Mouse (Mus musculus): ENCODE data around the gene Kank1. TPM values are rescaled to one million over a fixed set of nuclear protein-coding genes. Genes with fewer than 3 reads are reported as not detected.
"Not testable (repeated sequence)": the region's sequence is repeated elsewhere in the genome, so short reads cannot be mapped to it uniquely, and the experiment has no call there.

Kank1 gene
- polyA plus RNA-seq, 1 experiment from 2014 or later: 8.3 TPM

GRCm38 (mm10) chr19:25453146-25453545 lies 216.4 kb downstream of the Kank1 start:
- Histone ChIP-seq H3K9ac (ENCODE audit: low read depth, low read length) (no peak overlapping the region), H3K4me3 (ENCODE audit: low read depth, low read length) (no peak overlapping the region), H3K4me2 (ENCODE audit: low read depth, low read length) (no peak overlapping the region), H3K27me3 (ENCODE audit: control insufficient read depth, insufficient read depth, low read depth, low read length) (no peaks in the 10 kb centered on the region), H3K9me3 (replicated peaks; ENCODE audit: control insufficient read depth, low read length) (no peaks in the 10 kb centered on the region), H3K27ac (ENCODE audit: low read length) (no peak overlapping the region), H3K4me1 (ENCODE audit: control insufficient read depth, low read depth, low read length) (no peaks in the 10 kb centered on the region), H3K36me3 (ENCODE audit: control insufficient read depth, insufficient read depth) (no peaks in the 10 kb centered on the region)
- ATAC-seq (ENCODE audit: low read depth): no peak
- 63% methylated on average over 5 of the region's 5 CpGs for WGBS (ENCODE audit: insufficient replicate concordance)

- Histone ChIP-seq H3K9me3 (replicated peaks; ENCODE audit: control insufficient read depth, low read length) (no peaks in the 10 kb centered on the region), H3K27ac (ENCODE audit: low read length) (no peak overlapping the region), H3K9ac (ENCODE audit: low read depth, low read length) (no peak overlapping the region), H3K4me2 (ENCODE audit: low read depth, low read length) (no peak overlapping the region), H3K27me3 (ENCODE audit: control insufficient read depth, insufficient read depth, low read depth, low read length) (no peaks in the 10 kb centered on the region), H3K4me3 (ENCODE audit: low read depth, low read length) (no peak overlapping the region), H3K4me1 (ENCODE audit: control insufficient read depth, low read depth, low read length) (no peaks in the 10 kb centered on the region), H3K36me3 (ENCODE audit: control insufficient read depth, insufficient read depth) (no peaks in the 10 kb centered on the region)
- WGBS (ENCODE audit: insufficient replicate concordance): 70% methylated on average over 8 of the region's 8 CpGs
- no peak for ATAC-seq (ENCODE audit: low read depth)
Measured at GRCm38 (mm10) chr19:25460760-25461159, 224.0 kb downstream of the Kank1 start.

GRCm38 (mm10) chr19:25461553-25462320 lies 225.0 kb downstream of the Kank1 start:
- Histone ChIP-seq H3K36me3 (ENCODE audit: control insufficient read depth, insufficient read depth) (no peaks in the 10 kb centered on the region), H3K4me2 (ENCODE audit: low read depth, low read length) (no peak overlapping the region), H3K27ac (ENCODE audit: low read length) (no peak overlapping the region), H3K4me1 (ENCODE audit: control insufficient read depth, low read depth, low read length) (no peaks in the 10 kb centered on the region), H3K27me3 (ENCODE audit: control insufficient read depth, insufficient read depth, low read depth, low read length) (no peaks in the 10 kb centered on the region), H3K4me3 (ENCODE audit: low read depth, low read length) (no peak overlapping the region), H3K9me3 (replicated peaks; ENCODE audit: control insufficient read depth, low read length) (no peaks in the 10 kb centered on the region), H3K9ac (ENCODE audit: low read depth, low read length) (no peak overlapping the region)
- WGBS (ENCODE audit: insufficient replicate concordance): 73% methylated on average over 20 of the region's 20 CpGs
- no peak for ATAC-seq (ENCODE audit: low read depth)

GRCm38 (mm10) chr19:25475806-25476205 lies 239.0 kb downstream of the Kank1 start:
- H3K27ac ChIP-seq (ENCODE audit: low read length); H3K4me1 ChIP-seq (ENCODE audit: control insufficient read depth, low read depth, low read length); H3K4me3 ChIP-seq (ENCODE audit: low read depth, low read length); H3K4me2 ChIP-seq (ENCODE audit: low read depth, low read length); H3K9ac ChIP-seq (ENCODE audit: low read depth, low read length); H3K27me3 ChIP-seq (ENCODE audit: control insufficient read depth, insufficient read depth, low read depth, low read length); H3K36me3 ChIP-seq (ENCODE audit: control insufficient read depth, insufficient read depth); ATAC-seq (ENCODE audit: low read depth); H3K9me3 ChIP-seq (replicated peaks; ENCODE audit: control insufficient read depth, low read length): not testable (repeated sequence)
- WGBS (ENCODE audit: insufficient replicate concordance): 33% methylated on average over 3 of the region's 4 CpGs

GRCm38 (mm10) chr19:25479152-25479669 lies 242.4 kb downstream of the Kank1 start:
- Histone ChIP-seq H3K4me1 (ENCODE audit: control insufficient read depth, low read depth, low read length) (no peaks in the 10 kb centered on the region), H3K9me3 (replicated peaks; ENCODE audit: control insufficient read depth, low read length) (no peaks in the 10 kb centered on the region), H3K4me2 (ENCODE audit: low read depth, low read length) (no peak overlapping the region), H3K27me3 (ENCODE audit: control insufficient read depth, insufficient read depth, low read depth, low read length) (no peaks in the 10 kb centered on the region), H3K4me3 (ENCODE audit: low read depth, low read length) (no peak overlapping the region), H3K9ac (ENCODE audit: low read depth, low read length) (no peak overlapping the region), H3K36me3 (ENCODE audit: control insufficient read depth, insufficient read depth) (no peaks in the 10 kb centered on the region), H3K27ac (ENCODE audit: low read length) (no peak overlapping the region)
- ATAC-seq (ENCODE audit: low read depth): no peak
- WGBS (ENCODE audit: insufficient replicate concordance): 65% methylated on average over 5 of the region's 5 CpGs

- Histone ChIP-seq H3K9ac (ENCODE audit: low read depth, low read length) (no peak overlapping the region), H3K27me3 (ENCODE audit: control insufficient read depth, insufficient read depth, low read depth, low read length) (peaks cover 2% of the 10 kb centered on the region), H3K4me3 (ENCODE audit: low read depth, low read length) (no peak overlapping the region), H3K4me1 (ENCODE audit: control insufficient read depth, low read depth, low read length) (no peaks in the 10 kb centered on the region), H3K4me2 (ENCODE audit: low read depth, low read length) (no peak overlapping the region), H3K36me3 (ENCODE audit: control insufficient read depth, insufficient read depth) (no peaks in the 10 kb centered on the region), H3K27ac (ENCODE audit: low read length) (no peak overlapping the region), H3K9me3 (replicated peaks; ENCODE audit: control insufficient read depth, low read length) (no peaks in the 10 kb centered on the region)
- no peak for ATAC-seq (ENCODE audit: low read depth)
- 59% methylated on average over 6 of the region's 6 CpGs for WGBS (ENCODE audit: insufficient replicate concordance)
Measured at GRCm38 (mm10) chr19:25480820-25481219, 244.0 kb downstream of the Kank1 start.

Other genes starting within 250 kb of the Kank1 start
- gene Dock8, start 237.4 kb upstream of the Kank1 start, polyA plus RNA-seq (2015; fragmentation: Nextera tagmentation; extraction: Ambion mirVana): 6.2 and 8.4 TPM in 2 replicates